Mouse (Mus musculus): ENCODE results near the gene Oprd1. TPM values are rescaled to one million over a fixed set of nuclear protein-coding genes. Genes with fewer than 3 reads are reported as not detected.

The Oprd1 gene
- 0.30 TPM in 1 of 2 replicates, not detected in the other for polyA plus RNA-seq (2015; fragmentation: Nextera tagmentation; extraction: Ambion mirVana)

GRCm38 (mm10) chr4:132144080-132144841 lies at the start of gene Oprd1:
Gene Oprd1 (minus strand): TSS chr4:132144486.
- Histone ChIP-seq H3K4me1 (replicated peaks; ENCODE audit: control insufficient read depth, insufficient read depth, low read length) (peaks cover 4% of the 10 kb centered on the region), H3K9me3 (ENCODE audit: control insufficient read depth, low read length) (no peaks in the 10 kb centered on the region), H3K27ac (ENCODE audit: low read length) (no peak within 1 kb of the TSS), H3K36me3 (ENCODE audit: control insufficient read depth, insufficient read depth) (no peaks in the 10 kb centered on the region), H3K4me2 (ENCODE audit: low read length) (peak within 1 kb of the TSS; percentile 56), H3K4me3 (replicated peaks; ENCODE audit: low read length) (peak within 1 kb of the TSS; percentile 43), H3K27me3 (replicated peaks; ENCODE audit: control insufficient read depth, insufficient read depth, low read length) (peaks cover 42% of the 10 kb centered on the region), H3K9ac (replicated peaks; ENCODE audit: low read depth, low read length) (peak within 1 kb of the TSS; percentile 11; the same call in 1 of the 2 replicates)
- no peak; the same call in 1 of the 2 replicates for ATAC-seq
- under 1% methylated on average over 80 of the region's 89 CpGs for WGBS

GRCm38 (mm10) chr4:132187826-132188401 lies 43.6 kb upstream of the Oprd1 start:
- H3K4me1 ChIP-seq (replicated peaks; ENCODE audit: control insufficient read depth, insufficient read depth, low read length), result no peaks in the 10 kb centered on the region
- peaks cover 19% of the 10 kb centered on the region for H3K36me3 ChIP-seq (ENCODE audit: control insufficient read depth, insufficient read depth)
- WGBS, result 93% methylated on average over 2 of the region's 2 CpGs
- no peak for ATAC-seq
- no peak overlapping the region for H3K9ac ChIP-seq (replicated peaks; ENCODE audit: low read depth, low read length)
- H3K9me3 ChIP-seq (ENCODE audit: control insufficient read depth, low read length), result no peaks in the 10 kb centered on the region
- H3K27me3 ChIP-seq (replicated peaks; ENCODE audit: control insufficient read depth, insufficient read depth, low read length), result no peaks in the 10 kb centered on the region
- H3K27ac ChIP-seq (ENCODE audit: low read length), result no peak overlapping the region
- no peak overlapping the region for H3K4me3 ChIP-seq (replicated peaks; ENCODE audit: low read length)
- no peak overlapping the region for H3K4me2 ChIP-seq (ENCODE audit: low read length)

GRCm38 (mm10) chr4:132183162-132183561 lies 38.9 kb upstream of the Oprd1 start:
- no peak overlapping the region for H3K9ac ChIP-seq (replicated peaks; ENCODE audit: low read depth, low read length)
- H3K4me3 ChIP-seq (replicated peaks; ENCODE audit: low read length), result no peak overlapping the region
- no peaks in the 10 kb centered on the region for H3K4me1 ChIP-seq (replicated peaks; ENCODE audit: control insufficient read depth, insufficient read depth, low read length)
- H3K9me3 ChIP-seq (ENCODE audit: control insufficient read depth, low read length), result no peaks in the 10 kb centered on the region
- no peaks in the 10 kb centered on the region for H3K27me3 ChIP-seq (replicated peaks; ENCODE audit: control insufficient read depth, insufficient read depth, low read length)
- peaks cover 22% of the 10 kb centered on the region for H3K36me3 ChIP-seq (ENCODE audit: control insufficient read depth, insufficient read depth)
- no peak overlapping the region for H3K4me2 ChIP-seq (ENCODE audit: low read length)
- 94% methylated on average over 3 of the region's 3 CpGs for whole genome bisulfite sequencing
- no peak overlapping the region for H3K27ac ChIP-seq (ENCODE audit: low read length)
- ATAC-seq, result no peak

- Histone ChIP-seq H3K36me3 (ENCODE audit: control insufficient read depth, insufficient read depth) (peaks cover 20% of the 10 kb centered on the region), H3K27me3 (replicated peaks; ENCODE audit: control insufficient read depth, insufficient read depth, low read length) (no peaks in the 10 kb centered on the region)
These were observed 37.7 kb upstream of the Oprd1 start for GRCm38 (mm10) chr4:132181721-132182658.

GRCm38 (mm10) chr4:132180710-132181109 lies 36.4 kb upstream of the Oprd1 start:
- 70% methylated on average over 9 of the region's 9 CpGs for WGBS
- H3K4me1 ChIP-seq (replicated peaks; ENCODE audit: control insufficient read depth, insufficient read depth, low read length), result no peaks in the 10 kb centered on the region
- no peak overlapping the region for H3K4me3 ChIP-seq (replicated peaks; ENCODE audit: low read length)
- ATAC-seq, result no peak
- no peaks in the 10 kb centered on the region for H3K9me3 ChIP-seq (ENCODE audit: control insufficient read depth, low read length)
- H3K27me3 ChIP-seq (replicated peaks; ENCODE audit: control insufficient read depth, insufficient read depth, low read length), result no peaks in the 10 kb centered on the region
- H3K36me3 ChIP-seq (ENCODE audit: control insufficient read depth, insufficient read depth), result peaks cover 20% of the 10 kb centered on the region
- H3K9ac ChIP-seq (replicated peaks; ENCODE audit: low read depth, low read length), result no peak overlapping the region
- no peak overlapping the region for H3K27ac ChIP-seq (ENCODE audit: low read length)
- H3K4me2 ChIP-seq (ENCODE audit: low read length), result no peak overlapping the region

More at GRCm38 (mm10) chr4:132181721-132182658, 37.7 kb upstream of the Oprd1 start:
- 73% methylated on average over 22 of the region's 22 CpGs for WGBS
- Histone ChIP-seq H3K4me3 (replicated peaks; ENCODE audit: low read length) (no peak overlapping the region), H3K9ac (replicated peaks; ENCODE audit: low read depth, low read length) (no peak overlapping the region), H3K4me2 (ENCODE audit: low read length) (no peak overlapping the region), H3K27ac (ENCODE audit: low read length) (no peak overlapping the region), H3K9me3 (ENCODE audit: control insufficient read depth, low read length) (no peaks in the 10 kb centered on the region), H3K4me1 (replicated peaks; ENCODE audit: control insufficient read depth, insufficient read depth, low read length) (no peaks in the 10 kb centered on the region)
- no peak for ATAC-seq

GRCm38 (mm10) chr4:132178630-132179059 lies 34.4 kb upstream of the Oprd1 start:
- Histone ChIP-seq H3K4me2 (ENCODE audit: low read length) (no peak overlapping the region), H3K36me3 (ENCODE audit: control insufficient read depth, insufficient read depth) (peaks cover 8% of the 10 kb centered on the region; the same call in 1 of the 2 replicates), H3K9ac (replicated peaks; ENCODE audit: low read depth, low read length) (no peak overlapping the region), H3K9me3 (ENCODE audit: control insufficient read depth, low read length) (no peaks in the 10 kb centered on the region), H3K4me3 (replicated peaks; ENCODE audit: low read length) (no peak overlapping the region), H3K4me1 (replicated peaks; ENCODE audit: control insufficient read depth, insufficient read depth, low read length) (no peaks in the 10 kb centered on the region), H3K27ac (ENCODE audit: low read length) (no peak overlapping the region), H3K27me3 (replicated peaks; ENCODE audit: control insufficient read depth, insufficient read depth, low read length) (no peaks in the 10 kb centered on the region)
- peak; percentile 84 for ATAC-seq
- WGBS, result 8% methylated on average over 10 of the region's 10 CpGs

- Histone ChIP-seq H3K9me3 (ENCODE audit: control insufficient read depth, low read length) (no peaks in the 10 kb centered on the region), H3K27ac (ENCODE audit: low read length) (no peak overlapping the region)
- ATAC-seq, result no peak
These were observed 32.2 kb upstream of the Oprd1 start for GRCm38 (mm10) chr4:132176474-132176873.

GRCm38 (mm10) chr4:132170891-132171290 lies 26.6 kb upstream of the Oprd1 start:
- no peaks in the 10 kb centered on the region for H3K4me1 ChIP-seq (replicated peaks; ENCODE audit: control insufficient read depth, insufficient read depth, low read length)
- H3K27ac ChIP-seq (ENCODE audit: low read length), result no peak overlapping the region
- no peak overlapping the region for H3K4me3 ChIP-seq (replicated peaks; ENCODE audit: low read length)
- H3K36me3 ChIP-seq (ENCODE audit: control insufficient read depth, insufficient read depth), result no peaks in the 10 kb centered on the region
- no peaks in the 10 kb centered on the region for H3K27me3 ChIP-seq (replicated peaks; ENCODE audit: control insufficient read depth, insufficient read depth, low read length)
- WGBS, result 31% methylated on average over 7 of the region's 7 CpGs
- ATAC-seq, result no peak
- no peaks in the 10 kb centered on the region for H3K9me3 ChIP-seq (ENCODE audit: control insufficient read depth, low read length)
- H3K4me2 ChIP-seq (ENCODE audit: low read length), result no peak overlapping the region
- no peak overlapping the region for H3K9ac ChIP-seq (replicated peaks; ENCODE audit: low read depth, low read length)

More at GRCm38 (mm10) chr4:132176474-132176873, 32.2 kb upstream of the Oprd1 start:
- Histone ChIP-seq H3K4me1 (replicated peaks; ENCODE audit: control insufficient read depth, insufficient read depth, low read length) (no peaks in the 10 kb centered on the region), H3K4me3 (replicated peaks; ENCODE audit: low read length) (no peak overlapping the region), H3K4me2 (ENCODE audit: low read length) (no peak overlapping the region), H3K36me3 (ENCODE audit: control insufficient read depth, insufficient read depth) (peaks cover 3% of the 10 kb centered on the region; the same call in 1 of the 2 replicates), H3K9ac (replicated peaks; ENCODE audit: low read depth, low read length) (no peak overlapping the region), H3K27me3 (replicated peaks; ENCODE audit: control insufficient read depth, insufficient read depth, low read length) (no peaks in the 10 kb centered on the region)
- WGBS, result 49% methylated on average over 10 of the region's 10 CpGs

GRCm38 (mm10) chr4:132169761-132170160 lies 25.5 kb upstream of the Oprd1 start:
- Histone ChIP-seq H3K27ac (ENCODE audit: low read length) (no peak overlapping the region), H3K27me3 (replicated peaks; ENCODE audit: control insufficient read depth, insufficient read depth, low read length) (no peaks in the 10 kb centered on the region), H3K4me1 (replicated peaks; ENCODE audit: control insufficient read depth, insufficient read depth, low read length) (no peaks in the 10 kb centered on the region), H3K36me3 (ENCODE audit: control insufficient read depth, insufficient read depth) (no peaks in the 10 kb centered on the region), H3K4me2 (ENCODE audit: low read length) (no peak overlapping the region), H3K4me3 (replicated peaks; ENCODE audit: low read length) (no peak overlapping the region), H3K9me3 (ENCODE audit: control insufficient read depth, low read length) (no peaks in the 10 kb centered on the region), H3K9ac (replicated peaks; ENCODE audit: low read depth, low read length) (no peak overlapping the region)
- ATAC-seq, result no peak
- 86% methylated on average over 5 of the region's 5 CpGs for WGBS

Data from forebrain, embryonic 16.5 days (tissue).